Mouse (Mus musculus) MN1 (cell line): ENCODE data around the gene E030025P04Rik.

ENCODE experiments used
- DNase-seq: peaks from one replicate; pipeline ENCODE4 v3.0.0-alpha.2; 2016; ENCODE audit warnings: low spot score

Gene E030025P04Rik

GRCm38 (mm10) chr11:109102646-109103045 is 41.5 kb downstream of the E030025P04Rik start:
- no peak for DNase-seq

GRCm38 (mm10) chr11:109100266-109100665 is 43.9 kb downstream of the E030025P04Rik start:
- DNase-seq = no peak

DNA sequence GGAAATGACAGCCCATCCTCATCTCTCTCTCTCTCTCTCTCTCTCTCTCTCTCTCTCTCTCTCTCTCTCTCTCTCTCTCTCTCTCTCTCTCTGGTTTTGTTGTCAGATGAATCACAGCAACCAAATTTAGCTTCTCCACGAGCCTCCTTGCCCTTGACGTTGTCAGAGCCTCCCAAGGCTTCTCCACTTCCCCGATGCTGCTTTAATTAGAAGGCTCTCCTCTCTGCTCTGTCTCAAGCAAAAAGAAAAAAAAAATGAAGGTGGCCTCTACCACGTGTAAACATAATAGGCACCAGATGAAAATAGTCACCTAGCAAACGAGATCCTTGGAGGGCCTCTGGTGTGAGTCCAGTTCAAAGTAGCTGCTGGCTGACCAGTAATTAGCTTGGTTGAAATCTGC is 52.3 kb downstream of the E030025P04Rik start:
- no peak for DNase-seq
